Mouse (Mus musculus) ovary, postnatal 36 days (tissue): Measurements from ENCODE around the gene Usf3.

Experiments used
- DNase-seq: peaks from one replicate; pipeline ENCODE4 v3.0.0; 2022; ENCODE audit warnings: low spot score, mixed read lengths

The Usf3 gene

GRCm38 (mm10) chr16:44238835-44239263 is 65.8 kb downstream of the Usf3 start:
- no peak for DNase-seq

- no peak for DNase-seq
Observed at GRCm38 (mm10) chr16:44240406-44240805, 67.4 kb downstream of the Usf3 start.

- DNase-seq: peak; percentile 69
Observed at GRCm38 (mm10) chr16:44242633-44243032, 69.6 kb downstream of the Usf3 start.

GRCm38 (mm10) chr16:44243323-44243722 is 70.3 kb downstream of the Usf3 start:
- no peak for DNase-seq

GRCm38 (mm10) chr16:44249985-44250384 is 76.9 kb downstream of the Usf3 start:
- no peak for DNase-seq

- DNase-seq: no peak
Observed at GRCm38 (mm10) chr16:44252735-44253134, 79.7 kb downstream of the Usf3 start.

GRCm38 (mm10) chr16:44253797-44254634 is 81.0 kb downstream of the Usf3 start:
- no peak for DNase-seq

GRCm38 (mm10) chr16:44254698-44255097 is 81.7 kb downstream of the Usf3 start:
- no peak for DNase-seq

GRCm38 (mm10) chr16:44257476-44257875 is 84.4 kb downstream of the Usf3 start:
- DNase-seq: no peak

GRCm38 (mm10) chr16:44264916-44265315 is 91.9 kb downstream of the Usf3 start:
- no peak for DNase-seq

GRCm38 (mm10) chr16:44265562-44265961 is 92.5 kb downstream of the Usf3 start:
- DNase-seq: no peak

GRCm38 (mm10) chr16:44268541-44269215 is 95.6 kb downstream of the Usf3 start:
- DNase-seq: no peak

- DNase-seq: no peak
Observed at GRCm38 (mm10) chr16:44269578-44269977, 96.5 kb downstream of the Usf3 start.

- peak; percentile 25 for DNase-seq
Observed at GRCm38 (mm10) chr16:44270606-44271005, 97.6 kb downstream of the Usf3 start.

- peak; percentile 27 for DNase-seq
Observed at GRCm38 (mm10) chr16:44271371-44272038, 98.5 kb downstream of the Usf3 start.
